Mouse (Mus musculus) left cerebral cortex, postnatal 4 days (tissue): ENCODE data around the gene Kcnma1. TPM values are rescaled to one million over a fixed set of nuclear protein-coding genes. Genes with fewer than 3 reads are reported as not detected.
A peak's percentile ranks its signal among the peaks of the same experiment; 100 is the strongest.

Experiments
- DNase-seq: peaks from one replicate; pipeline ENCODE4 v3.0.0-alpha.2; 2022
- intact Hi-C: fragments of 180-260 bp; cut with DNase I; formaldehyde crosslinking; loops from one replicate; pipeline ENCODE4 v1.15.1; 2025
- total RNA-seq, 2 experiments: library from RNA; stranded (reverse); gene quantifications; 2 replicates each; pipeline ENCODE4 v1.2.3; 2021

Gene Kcnma1
- total RNA-seq, 2 experiments from 2014 or later: 115 to 124 TPM

DNA sequence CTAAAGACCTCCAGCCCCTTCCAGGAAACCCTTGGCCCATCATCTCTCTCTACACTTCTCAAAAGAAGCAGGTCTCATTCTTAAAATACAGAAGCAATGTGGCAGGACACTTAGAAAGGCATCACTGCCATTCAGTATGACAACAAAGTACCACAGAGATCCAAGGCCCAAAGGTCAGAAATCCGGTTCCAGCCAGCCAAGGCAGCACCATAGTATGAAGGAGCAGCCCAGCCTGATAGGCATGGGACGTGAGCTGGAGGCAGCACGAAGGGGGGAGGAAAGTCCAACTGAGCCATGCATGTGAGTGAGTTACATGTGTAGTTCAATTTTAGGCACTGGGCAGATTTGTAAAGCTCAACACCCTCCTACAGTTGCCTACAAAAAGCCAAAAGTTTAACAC is 135.0 kb downstream of the Kcnma1 start:
- DNase-seq: no peak
- intact Hi-C loops: no loop called here

DNA sequence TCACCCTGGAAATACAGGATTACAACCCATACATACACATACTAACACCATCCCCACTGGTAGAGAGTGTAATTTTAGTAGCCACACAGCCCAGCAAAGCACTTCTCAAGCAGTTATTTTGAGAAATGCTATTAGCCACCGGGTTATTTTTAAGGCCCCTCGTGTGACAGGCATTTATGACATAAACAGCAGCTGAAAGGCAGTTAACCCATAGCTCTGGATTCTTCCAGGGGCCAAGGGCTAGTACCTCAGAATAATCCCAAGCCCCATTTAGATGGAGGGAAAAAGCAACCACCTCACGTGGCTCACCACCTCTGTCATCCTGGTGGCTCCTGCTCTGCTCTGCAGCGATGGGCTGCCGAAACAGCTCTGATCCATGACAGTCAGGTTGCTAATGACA is 136.7 kb downstream of the Kcnma1 start:
- intact Hi-C loops: no loop called here
- DNase-seq: no peak

DNA sequence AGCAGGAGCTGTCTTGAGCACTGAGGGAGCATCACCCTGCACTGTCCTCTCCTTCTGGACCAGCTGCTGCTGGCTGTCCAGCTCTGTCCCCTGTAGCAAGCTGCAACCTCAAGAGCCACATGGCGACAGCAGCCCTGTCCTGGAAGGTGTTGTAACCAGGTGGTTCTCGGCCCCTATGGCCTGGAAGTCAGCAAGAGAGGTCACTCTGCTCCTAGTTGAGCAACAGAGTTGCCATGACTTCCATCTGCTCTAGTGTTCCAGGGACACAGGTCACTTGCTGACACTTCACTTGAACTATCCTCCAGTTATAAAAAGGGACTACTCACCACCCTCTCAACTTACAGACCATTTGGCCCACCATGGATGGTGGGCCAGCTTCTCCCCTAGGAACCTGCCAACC is 139.7 kb downstream of the Kcnma1 start:
- intact Hi-C loops: no loop called here
- DNase-seq: no peak

DNA sequence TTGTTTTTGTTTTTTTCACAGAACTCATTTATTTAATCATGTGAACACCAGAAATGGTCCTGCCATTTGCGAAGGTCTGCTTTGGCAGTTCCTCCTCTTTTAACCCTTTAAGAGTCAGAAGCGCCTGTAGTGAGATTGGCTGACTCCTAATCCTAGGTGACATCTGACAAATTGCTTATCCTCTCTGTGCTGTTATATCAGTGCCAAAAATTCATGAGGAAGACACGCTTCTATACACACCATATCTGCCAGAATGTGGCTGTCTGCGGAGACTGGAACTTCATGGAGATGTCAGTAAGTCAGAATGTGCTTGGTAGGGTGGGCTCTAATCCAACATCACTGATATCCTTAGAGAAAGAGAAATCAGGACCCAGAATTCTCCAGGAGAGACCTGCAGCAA is 157.3 kb downstream of the Kcnma1 start:
- intact Hi-C loops: no loop called here
- no peak for DNase-seq

DNA sequence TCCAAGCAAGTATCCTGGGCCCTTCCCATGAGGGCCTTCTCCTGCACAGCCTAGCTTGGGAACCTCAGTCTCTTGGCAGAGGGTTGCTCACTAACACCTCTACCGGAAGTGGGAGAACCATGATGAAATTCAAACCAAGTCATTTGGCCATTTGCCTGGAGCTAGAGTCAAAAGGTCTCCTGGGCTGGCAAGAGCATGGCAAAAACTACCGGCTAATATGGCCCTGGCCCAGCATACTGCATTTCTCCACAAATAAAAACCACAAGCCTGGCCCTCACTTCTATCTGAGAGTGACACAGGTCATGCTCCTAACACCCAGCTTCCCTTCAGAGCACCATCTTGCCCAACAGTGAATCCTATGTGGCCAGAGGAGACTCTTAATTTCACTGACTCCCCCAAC is 159.3 kb downstream of the Kcnma1 start:
- intact Hi-C loops: no loop called here
- no peak for DNase-seq

DNA sequence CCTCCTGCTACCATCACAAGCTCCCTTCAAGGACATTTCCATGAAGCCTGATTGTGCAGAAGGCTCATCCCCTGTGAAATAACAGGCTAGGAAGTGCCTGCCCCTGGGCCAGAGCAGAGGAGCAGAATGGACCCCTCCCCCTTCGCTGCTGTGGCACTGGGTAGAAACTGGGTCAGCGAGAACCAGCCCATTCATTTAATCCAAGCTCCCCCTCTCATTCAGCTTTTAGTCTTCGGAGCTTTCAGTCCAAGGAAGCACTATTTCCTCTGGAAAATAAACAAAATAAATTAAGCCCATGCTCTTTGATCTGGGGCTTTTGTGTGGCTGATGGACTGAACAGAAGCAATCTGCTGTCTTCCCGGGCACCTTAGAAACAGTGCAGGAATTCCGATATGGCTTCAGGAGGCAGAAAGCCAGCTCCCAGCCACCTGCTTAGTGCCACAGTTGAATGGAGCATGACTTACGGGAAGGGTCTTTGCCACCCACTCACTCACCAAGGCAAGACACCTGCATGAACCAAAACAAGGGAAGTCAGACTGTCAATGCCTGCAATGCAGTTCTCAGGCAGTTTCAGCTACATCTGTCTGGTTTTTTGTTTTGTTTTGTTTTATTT is 165.7 kb downstream of the Kcnma1 start:
- peak; percentile 49 for DNase-seq

DNA sequence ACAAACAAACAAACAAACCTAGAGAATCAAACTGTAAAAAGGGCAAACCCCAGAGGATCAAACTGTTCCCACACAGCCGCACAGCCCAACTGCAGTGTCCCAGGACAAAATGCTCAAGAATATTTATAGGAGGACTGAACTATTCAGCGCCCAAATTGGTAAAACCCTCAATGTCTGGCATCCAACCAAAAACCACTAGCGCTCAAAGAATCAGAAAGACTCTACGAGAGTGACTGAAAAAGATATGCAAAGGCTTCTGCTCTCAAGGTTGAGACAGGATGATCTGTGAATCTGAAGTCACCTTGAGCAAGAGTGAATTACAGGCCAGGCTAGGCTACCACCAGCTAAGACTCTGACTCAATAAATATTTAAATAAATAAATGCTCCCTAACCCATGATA is 167.6 kb downstream of the Kcnma1 start:
- no peak for DNase-seq
- intact Hi-C loops: no loop called here

More for the DNA sequence above, 165.7 kb downstream of the Kcnma1 start:
- intact Hi-C loops: no loop called here

DNA sequence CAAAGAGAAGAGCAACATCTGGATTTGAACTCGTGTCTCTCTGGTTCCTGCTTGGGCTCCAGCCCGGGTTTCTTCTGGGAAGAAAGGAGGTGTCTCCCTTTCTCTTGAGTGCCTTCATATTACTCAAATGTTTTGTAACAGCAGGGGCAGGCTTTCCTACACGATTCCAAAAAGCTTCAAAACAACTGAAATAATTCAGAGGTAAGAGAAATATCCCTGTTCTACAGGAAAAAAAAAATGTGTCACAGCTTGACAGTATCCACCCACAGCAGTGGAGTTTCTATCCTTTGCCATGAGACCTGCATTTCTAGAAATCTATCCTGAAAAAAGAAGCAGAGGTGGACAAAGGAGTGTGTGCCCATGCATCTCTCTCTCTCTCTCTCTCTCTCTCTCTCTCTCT is 172.3 kb downstream of the Kcnma1 start:
- DNase-seq: no peak
- intact Hi-C loops: no loop called here

GRCm38 (mm10) chr14:23839613-23840012 is 174.7 kb downstream of the Kcnma1 start:
- intact Hi-C loops: no loop called here
- DNase-seq: no peak

DNA sequence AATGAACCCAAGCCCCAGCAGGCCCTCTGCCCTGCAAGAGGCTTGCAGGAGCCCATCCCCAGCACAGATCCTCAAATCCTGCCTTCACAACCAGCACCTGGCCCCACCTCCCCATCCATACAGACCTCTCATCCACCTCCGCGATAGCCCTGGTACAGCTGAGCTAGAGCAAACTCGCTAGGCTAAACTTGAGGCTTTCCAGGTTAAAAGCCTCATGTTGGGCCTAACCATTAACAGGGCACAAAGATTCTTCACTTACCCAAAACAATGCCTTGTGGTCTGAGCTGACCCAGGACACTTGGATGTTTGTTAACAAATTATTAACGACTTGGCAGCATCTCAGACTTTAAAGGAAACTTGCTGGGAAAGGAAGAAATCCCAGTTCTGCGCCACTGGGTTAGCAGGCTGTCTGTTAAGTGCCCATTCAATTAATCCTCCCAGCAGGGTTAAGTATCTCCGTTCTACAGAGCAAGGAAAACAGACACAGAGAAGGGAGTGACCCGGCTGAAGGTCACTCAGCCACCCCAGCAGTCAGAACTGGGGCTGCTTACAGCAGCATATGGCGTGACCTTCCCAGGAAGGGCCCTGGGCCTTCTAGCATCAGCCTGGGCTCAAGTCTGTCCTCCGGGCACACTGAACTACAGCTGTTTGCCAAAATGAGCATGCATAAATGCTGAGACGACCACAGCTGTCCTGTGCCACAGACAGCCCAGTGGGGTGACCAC is 178.7 kb downstream of the Kcnma1 start:
- intact Hi-C loops: no loop called here
- peak; percentile 12 for DNase-seq

GRCm38 (mm10) chr14:23831284-23831683 is 183.0 kb downstream of the Kcnma1 start:
- peak; percentile 58 for DNase-seq
- intact Hi-C loops: no loop called here

DNA sequence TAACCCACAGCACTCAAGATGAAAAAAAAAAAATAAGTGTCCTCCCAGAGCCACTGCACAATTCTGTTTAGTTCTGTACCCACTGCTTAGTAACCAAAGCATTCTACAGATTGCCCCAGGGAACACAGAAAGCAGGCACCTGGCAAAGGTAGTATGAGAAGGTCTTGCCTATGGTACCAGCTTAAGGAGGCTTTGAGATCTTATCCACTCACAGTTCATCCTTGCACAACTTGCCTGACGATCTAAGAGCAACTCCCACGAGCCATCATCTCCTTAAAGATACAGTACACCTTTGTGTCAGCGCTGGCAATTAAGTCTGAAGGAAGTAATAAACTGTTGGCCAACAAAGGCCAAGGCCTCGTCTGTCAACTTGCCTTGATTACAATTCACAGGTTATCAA is 184.0 kb downstream of the Kcnma1 start:
- DNase-seq: no peak
- intact Hi-C loops: no loop called here

GRCm38 (mm10) chr14:23828711-23829320 is 185.5 kb downstream of the Kcnma1 start:
- peak; percentile 62 for DNase-seq
- intact Hi-C loops: no loop called here

GRCm38 (mm10) chr14:23824937-23825336 is 189.4 kb downstream of the Kcnma1 start:
- intact Hi-C loops: no loop called here
- DNase-seq: no peak

DNA sequence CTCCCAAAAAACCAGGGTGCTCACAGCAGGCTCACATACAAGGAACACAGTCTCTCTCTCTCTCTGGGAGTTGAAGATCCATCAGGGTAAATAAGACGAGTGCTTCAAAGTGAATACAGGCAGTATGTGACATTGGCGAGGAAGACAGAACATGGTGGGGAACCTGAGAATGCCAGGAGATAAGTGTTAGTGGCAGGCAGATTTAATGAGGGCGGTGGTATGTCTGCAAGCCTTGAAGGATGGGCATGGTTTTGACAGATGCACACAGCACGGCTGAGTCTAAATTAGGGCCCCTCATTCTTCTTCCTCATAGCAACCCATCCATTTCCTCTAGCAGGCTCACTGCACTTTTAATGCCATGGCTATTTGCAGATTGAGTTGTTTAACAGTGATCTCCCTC is 190.0 kb downstream of the Kcnma1 start:
- no peak for DNase-seq
- intact Hi-C loops: no loop called here

- DNase-seq: peak; percentile 52
- intact Hi-C loops: no loop called here
Measured at GRCm38 (mm10) chr14:23817585-23817984, 196.7 kb downstream of the Kcnma1 start.

GRCm38 (mm10) chr14:23810081-23810480 is 204.2 kb downstream of the Kcnma1 start:
- intact Hi-C loops: no loop called here

GRCm38 (mm10) chr14:23809124-23809523 is 205.2 kb downstream of the Kcnma1 start:
- DNase-seq: no peak
- intact Hi-C loops: no loop called here

More at GRCm38 (mm10) chr14:23810081-23810480, 204.2 kb downstream of the Kcnma1 start:
- DNase-seq: peak; percentile 29

GRCm38 (mm10) chr14:23806378-23806777 is 207.9 kb downstream of the Kcnma1 start:
- intact Hi-C loops: no loop called here
- DNase-seq: no peak

GRCm38 (mm10) chr14:23796878-23797277 is 217.4 kb downstream of the Kcnma1 start:
- intact Hi-C loops: no loop called here
- no peak for DNase-seq

- no peak for DNase-seq
- intact Hi-C loops: loop anchor here (5.0 kb wide), 1 partner anchor 215 kb away; no protein-coding TSS in a partner anchor
Measured at GRCm38 (mm10) chr14:23792674-23793073, 221.6 kb downstream of the Kcnma1 start.

DNA sequence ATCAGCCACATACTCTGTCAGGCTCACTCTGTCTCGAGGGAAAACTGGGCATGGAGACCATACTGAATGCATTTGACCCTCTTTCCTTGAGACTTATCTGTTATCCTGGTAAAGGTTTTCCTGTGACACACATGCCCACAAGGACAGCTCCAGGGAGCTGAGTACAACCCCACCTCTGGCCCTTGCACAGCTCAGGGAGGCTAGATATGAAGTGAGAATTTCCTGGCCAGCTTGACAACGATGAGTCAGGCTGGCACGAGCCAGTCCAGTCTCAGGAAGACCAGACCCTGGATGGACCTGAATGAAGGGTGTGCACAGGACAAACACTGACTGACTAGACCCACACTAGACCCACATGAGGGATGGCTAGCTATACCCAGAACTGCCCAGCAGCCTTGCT is 222.2 kb downstream of the Kcnma1 start:
- intact Hi-C loops: loop anchor here (5.0 kb wide), 1 partner anchor 215 kb away; no protein-coding TSS in a partner anchor

More for the DNA sequence above, 222.2 kb downstream of the Kcnma1 start:
- no peak for DNase-seq
